Mouse (Mus musculus): ENCODE results near the gene Rab4b.

DNA sequence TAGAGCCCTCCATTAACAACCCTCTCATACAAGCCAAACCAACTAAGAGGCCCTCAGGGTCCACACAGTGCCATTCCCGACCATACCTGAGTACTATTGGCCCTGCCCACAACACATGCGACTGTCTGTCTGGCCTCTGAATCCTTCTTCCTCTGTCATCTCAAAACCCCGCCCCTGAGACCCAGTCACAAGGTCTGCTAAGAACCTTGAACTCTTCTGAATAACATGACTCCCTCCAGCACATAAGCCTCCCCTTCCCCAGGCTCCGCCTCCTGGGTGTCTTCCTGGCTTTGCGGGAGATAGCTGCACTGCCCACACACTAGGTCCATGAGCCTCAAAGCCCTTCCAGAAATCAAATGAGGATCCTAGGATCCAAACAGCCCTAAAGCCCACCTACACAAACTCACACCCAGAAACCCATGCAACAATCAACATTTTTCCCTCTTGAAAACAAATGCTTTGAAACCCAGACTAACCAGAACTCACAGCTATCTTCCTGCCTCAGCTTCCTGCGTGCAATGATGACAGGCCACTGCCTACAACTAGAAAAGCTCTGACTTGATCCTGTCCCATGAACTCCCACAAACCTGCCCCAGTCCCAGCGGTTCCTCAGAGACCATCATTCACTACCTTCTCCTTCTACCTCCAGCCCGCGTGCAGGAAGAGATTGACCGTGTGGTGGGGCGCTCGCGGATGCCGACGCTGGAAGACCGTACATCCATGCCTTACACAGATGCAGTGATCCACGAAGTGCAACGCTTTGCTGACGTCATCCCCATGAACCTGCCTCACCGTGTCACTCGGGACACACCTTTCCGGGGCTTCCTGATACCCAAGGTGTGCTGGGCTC, 48.0 kb downstream of the Rab4b start:
- TF ChIP-seq CTCF (conservative IDR thresholded peaks at IDR 0.05; ENCODE audit: insufficient read depth, insufficient read length, low read depth, low read length): no peak
- no peak for TF ChIP-seq POLR2A (IDR thresholded peaks at IDR 0.05; ENCODE audit: low read depth, low read length)
